Mouse (Mus musculus) spleen, adult 2 months (tissue): ENCODE results near the gene Eloa. TPM values are rescaled to one million over a fixed set of nuclear protein-coding genes. Genes with fewer than 3 reads are reported as not detected.
"Not testable (repeated sequence)": the region's sequence is repeated elsewhere in the genome, so short reads cannot be mapped to it uniquely, and the experiment has no call there.

ENCODE experiments used
- DNase-seq, 2 experiments: peaks; one replicate each; pipeline versions ENCODE4 v3.0.0 to v3.0.0-alpha.2; 2012 to 2021; ENCODE audit warnings: low spot score in 2 of 2, low read depth in 1 of 2
- H3K27ac ChIP-seq: fragments of 200-500 bp; 2 replicates; pipeline ENCODE4 v1.5.1; 2012; ENCODE audit warnings: low read length, inconsistent platforms; ENCODE audit not compliant: insufficient read depth
- H3K27me3 ChIP-seq: fragments of 200-500 bp; 2 replicates; pipeline ENCODE4 v1.6.1; 2012; ENCODE audit warnings: mild to moderate bottlenecking, moderate library complexity, low read length, inconsistent platforms; ENCODE audit not compliant: control insufficient read depth, insufficient read depth
- H3K36me3 ChIP-seq: fragments of 200-500 bp; 2 replicates; pipeline ENCODE4 v1.6.1; 2012; ENCODE audit warnings: mild to moderate bottlenecking, low read length, inconsistent platforms; ENCODE audit not compliant: control insufficient read depth, insufficient read depth
- H3K4me1 ChIP-seq: fragments of 200-500 bp; 2 replicates; pipeline ENCODE4 v1.6.1; 2011; ENCODE audit warnings: inconsistent platforms; ENCODE audit not compliant: control insufficient read depth, insufficient read depth, insufficient read length
- H3K4me3 ChIP-seq: fragments of 200-500 bp; 2 replicates; pipeline ENCODE4 v1.5.1; 2011; ENCODE audit warnings: mild to moderate bottlenecking, inconsistent platforms; ENCODE audit not compliant: insufficient read depth, insufficient read length; ENCODE audit errors: extremely low read depth
- CTCF ChIP-seq: fragments of 200-500 bp; IDR thresholded peaks from 2 replicates; pipeline ENCODE4 v1.5.1; 2011; ENCODE audit warnings: mild to moderate bottlenecking, inconsistent platforms; ENCODE audit not compliant: insufficient read depth, insufficient read length, insufficient replicate concordance; ENCODE audit errors: extremely low read depth
- POLR2A ChIP-seq: fragments of 200-500 bp; IDR thresholded peaks from 2 replicates; pipeline ENCODE4 v1.6.1; 2011; ENCODE audit warnings: low read depth, low read length, inconsistent platforms
- WGBS: fragments of 180-500 bp; shearing (Covaris S2); methylation state at CpG from one replicate; pipeline ENCODE4 v1.1.7; 2018; 5-methylcytosine and 5-hydroxymethylcytosine counted together
- polyA plus RNA-seq: library from polyadenylated mRNA; depleted of rRNA; stranded (reverse); fragments of >200 nt; gene quantifications from 2 replicates; pipeline ENCODE4 v1.2.3, GENCODE M21; 2012; rRNA removed

Eloa gene
- 6.6 and 8.6 TPM in 2 replicates for polyA plus RNA-seq

DNA sequence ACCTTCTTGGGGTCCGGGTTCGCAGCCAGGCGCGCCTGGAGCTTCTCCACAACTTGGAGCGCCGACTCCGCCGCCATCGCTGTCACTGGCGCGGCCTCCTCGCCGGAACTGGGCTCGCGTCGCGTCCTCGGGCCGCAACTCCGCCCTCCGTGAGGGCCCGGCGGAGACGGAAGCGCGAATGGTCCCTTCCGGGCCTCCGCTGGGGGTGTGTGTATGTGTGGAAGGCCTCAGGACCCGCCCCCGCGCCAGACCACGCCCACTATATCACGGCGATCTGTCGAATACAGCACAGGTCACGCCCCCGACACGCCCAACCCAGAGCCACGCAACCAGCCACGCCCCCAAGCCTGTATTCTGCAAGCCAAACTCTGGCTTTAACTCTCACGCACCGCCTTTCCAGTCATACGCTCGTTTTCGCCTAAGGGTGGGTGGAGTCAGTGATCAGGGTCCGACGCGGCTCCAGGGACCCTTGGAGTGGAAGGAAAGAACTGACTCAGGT lies at the start of gene Eloa:
TSS of gene Eloa (minus strand) at position 215 of the 499 bp plus-strand sequence.
- peak within 1 kb of the TSS; percentile 60 for H3K27ac ChIP-seq
- peak; percentile 98 to 100 for DNase-seq
- TF ChIP-seq POLR2A (peak; percentile 86), CTCF (no peak)
- H3K4me3 ChIP-seq: peak within 1 kb of the TSS; percentile 80
- no peaks in the 10 kb centered on the region for H3K27me3 ChIP-seq
- H3K4me1 ChIP-seq: peaks cover 4% of the 10 kb centered on the region; the same call in 1 of the 2 replicates
- under 1% methylated on average over 48 of the region's 48 CpGs for WGBS
- H3K36me3 ChIP-seq: no peaks in the 10 kb centered on the region

GRCm38 (mm10) chr4:136071178-136071714 lies 49.7 kb upstream of the Eloa start:
- WGBS: 7% methylated on average over 15 of the region's 15 CpGs
- H3K27ac ChIP-seq: peak overlapping the region; percentile 11
- no peaks in the 10 kb centered on the region for H3K36me3 ChIP-seq
- H3K27me3 ChIP-seq: no peaks in the 10 kb centered on the region
- DNase-seq: peak; percentile 73 to 82
- H3K4me3 ChIP-seq: no peak overlapping the region; the same call in 1 of the 2 replicates
- peaks cover 23% of the 10 kb centered on the region; the same call in 1 of the 2 replicates for H3K4me1 ChIP-seq
- TF ChIP-seq POLR2A: no peak
- TF ChIP-seq CTCF: peak; percentile 81; the same call in 1 of the 2 replicates

- no peak overlapping the region for H3K27ac ChIP-seq
- 73% methylated on average over 6 of the region's 6 CpGs for WGBS
- no peak overlapping the region for H3K4me3 ChIP-seq
- no peaks in the 10 kb centered on the region for H3K27me3 ChIP-seq
- TF ChIP-seq CTCF: no peak
- TF ChIP-seq POLR2A: no peak
- H3K4me1 ChIP-seq: peaks cover 18% of the 10 kb centered on the region; the same call in 1 of the 2 replicates
- H3K36me3 ChIP-seq: no peaks in the 10 kb centered on the region
- DNase-seq: no peak
These were observed 49.0 kb upstream of the Eloa start for GRCm38 (mm10) chr4:136070592-136070991.

- DNase-seq: peak; percentile 69 to 83
- 2% methylated on average over 18 of the region's 18 CpGs for WGBS
These were observed 48.4 kb upstream of the Eloa start for GRCm38 (mm10) chr4:136069954-136070353.

GRCm38 (mm10) chr4:136069313-136069712 lies 47.8 kb upstream of the Eloa start:
- 64% methylated on average over 4 of the region's 4 CpGs for WGBS
- H3K4me3 ChIP-seq: no peak overlapping the region
- no peaks in the 10 kb centered on the region for H3K36me3 ChIP-seq
- H3K4me1 ChIP-seq: peaks cover 15% of the 10 kb centered on the region; the same call in 1 of the 2 replicates
- no peak overlapping the region for H3K27ac ChIP-seq
- no peak for TF ChIP-seq POLR2A
- no peak for TF ChIP-seq CTCF
- no peaks in the 10 kb centered on the region for H3K27me3 ChIP-seq
- no peak for DNase-seq

More at GRCm38 (mm10) chr4:136069954-136070353, 48.4 kb upstream of the Eloa start:
- Histone ChIP-seq H3K27me3 (no peaks in the 10 kb centered on the region), H3K36me3 (no peaks in the 10 kb centered on the region), H3K27ac (no peak overlapping the region), H3K4me1 (peaks cover 15% of the 10 kb centered on the region; the same call in 1 of the 2 replicates), H3K4me3 (no peak overlapping the region)
- TF ChIP-seq CTCF: peak; percentile 99
- TF ChIP-seq POLR2A: no peak

- H3K27me3 ChIP-seq: no peaks in the 10 kb centered on the region
- H3K4me1 ChIP-seq: no peaks in the 10 kb centered on the region; the same call in 1 of the 2 replicates
- H3K36me3 ChIP-seq: no peaks in the 10 kb centered on the region
- no peak for DNase-seq
- TF ChIP-seq POLR2A: no peak
- TF ChIP-seq CTCF: no peak
- 87% methylated on average over 4 of the region's 4 CpGs for WGBS
- no peak overlapping the region for H3K4me3 ChIP-seq
- no peak overlapping the region for H3K27ac ChIP-seq
These were observed 41.6 kb upstream of the Eloa start for GRCm38 (mm10) chr4:136063143-136063542.

DNA sequence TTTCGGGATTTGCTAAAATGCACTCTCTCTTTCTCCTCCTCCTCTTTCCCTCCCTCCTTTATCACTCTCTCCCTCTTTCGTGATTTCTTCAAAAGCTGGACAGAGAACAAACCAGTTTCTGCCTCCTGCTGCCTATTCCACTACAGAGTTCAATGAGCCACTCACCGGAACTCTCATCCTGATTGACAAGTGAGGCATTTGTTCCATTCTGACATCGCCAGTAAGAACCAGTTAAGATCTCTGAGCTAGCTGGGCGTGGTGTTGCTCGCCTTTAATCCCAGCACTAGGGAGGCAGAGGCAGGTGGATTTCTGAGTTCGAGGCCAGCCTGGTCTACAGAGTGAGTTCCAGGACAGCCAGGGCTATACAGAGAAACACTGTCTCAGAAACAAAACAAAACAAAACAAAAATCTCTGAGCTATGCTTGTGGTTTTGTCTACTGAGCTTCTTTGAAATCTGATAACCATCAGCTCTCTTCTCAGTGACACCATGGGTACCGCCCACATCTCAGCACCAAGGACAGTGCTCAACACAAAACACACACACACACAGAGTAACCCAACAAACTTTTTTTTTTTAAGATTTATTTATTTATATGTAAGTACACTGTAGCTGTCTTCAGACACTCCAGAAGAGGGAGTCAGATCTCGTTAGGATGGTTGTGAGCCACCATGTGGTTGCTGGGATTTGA lies 38.4 kb upstream of the Eloa start:
- H3K4me1 ChIP-seq, H3K4me3 ChIP-seq: not testable (repeated sequence)

More for the DNA sequence above, 38.4 kb upstream of the Eloa start:
- 65% methylated on average over 9 of the region's 9 CpGs for WGBS
- not testable (repeated sequence) for H3K27ac ChIP-seq, H3K27me3 ChIP-seq, DNase-seq, H3K36me3 ChIP-seq
